Mouse (Mus musculus) lung, adult 2 months (tissue): Measurements from ENCODE around the gene Nps.

Experiments used
- CTCF ChIP-seq: fragments of 200-500 bp; IDR thresholded peaks from 2 replicates; pipeline ENCODE4 v1.5.1; 2011; ENCODE audit warnings: mild to moderate bottlenecking, low read length, control low read depth; ENCODE audit not compliant: insufficient read depth
- POLR2A ChIP-seq: fragments of 200-500 bp; IDR thresholded peaks from 2 replicates; pipeline ENCODE4 v1.6.1; 2011; ENCODE audit warnings: low read depth, mild to moderate bottlenecking, control low read depth, low read length, borderline replicate concordance; ENCODE audit errors: extremely low read depth

- TF ChIP-seq CTCF: no peak
- TF ChIP-seq POLR2A: no peak
Observed at GRCm38 (mm10) chr7:135304496-135304895, 46.0 kb downstream of the Nps start.
